Comparison of ENCODE assay signal across 19 mouse cellular contexts in genomic region chr1:87300360-87301286, GRCm38 (mm10). TPM values are rescaled to one million over a fixed set of nuclear protein-coding genes. Genes with fewer than 3 reads are reported as not detected.
DNase-seq lines count a peak whose midpoint lies in the region; ATAC-seq and TF ChIP-seq lines count a peak whose summit lies in the region.
"Had no signal": no experiment of that assay in that cellular context is flagged by ENCODE, and none has a peak within 500 bp of the region (broad histone marks: within the 10 kb centered on the region; RNA-seq: fewer than 3 reads in every experiment).

No protein-coding gene starts in this region.

- H3K9me3 ChIP-seq in kidney, embryonic 15.5 days (replicated peaks): no peaks in the 10 kb centered on the region
- H3K9me3 ChIP-seq in midbrain, embryonic 11.5 days (ENCODE audit: control insufficient read depth, low read length): no peaks in the 10 kb centered on the region
- no peaks in the 10 kb centered on the region for H3K9me3 ChIP-seq in midbrain, postnatal 0 days (ENCODE audit: low read length)
- H3K9me3 ChIP-seq in intestine, embryonic 16.5 days (ENCODE audit: control insufficient read depth, low read length): no peaks in the 10 kb centered on the region
- no peaks in the 10 kb centered on the region for H3K9me3 ChIP-seq in neural tube, embryonic 15.5 days (replicated peaks)
- H3K9me3 ChIP-seq: forebrain, embryonic 13.5 days; G1E; heart, embryonic 12.5 days; hindbrain, embryonic 10.5 days had no signal

- H3K36me3 ChIP-seq in kidney, embryonic 15.5 days: no peaks in the 10 kb centered on the region
- no peaks in the 10 kb centered on the region for H3K36me3 ChIP-seq in midbrain, embryonic 11.5 days (ENCODE audit: control insufficient read depth, insufficient read depth, low read length)
- H3K36me3 ChIP-seq in midbrain, postnatal 0 days (ENCODE audit: insufficient read depth, low read length): no peaks in the 10 kb centered on the region
- H3K36me3 ChIP-seq in intestine, embryonic 16.5 days (ENCODE audit: control insufficient read depth, insufficient read depth, low read length): no peaks in the 10 kb centered on the region
- no peaks in the 10 kb centered on the region for H3K36me3 ChIP-seq in neural tube, embryonic 15.5 days
- H3K36me3 ChIP-seq: G1E; heart, embryonic 12.5 days; hindbrain, embryonic 10.5 days had no signal

- H3K27ac ChIP-seq in kidney, embryonic 15.5 days: no peak overlapping the region
- no peak overlapping the region for H3K27ac ChIP-seq in midbrain, embryonic 11.5 days (ENCODE audit: low read depth, low read length)
- H3K27ac ChIP-seq in midbrain, postnatal 0 days (ENCODE audit: low read depth, low read length): no peak overlapping the region
- H3K27ac ChIP-seq in intestine, embryonic 16.5 days (ENCODE audit: low read length): no peak overlapping the region
- no peak overlapping the region for H3K27ac ChIP-seq in neural tube, embryonic 15.5 days (replicated peaks)
- H3K27ac ChIP-seq: forebrain, embryonic 13.5 days; gastrocnemius, adult 2 months; hindbrain, embryonic 10.5 days; hindbrain, embryonic 14.5 days had no signal

- no peak overlapping the region for H3K4me3 ChIP-seq in kidney, embryonic 15.5 days (replicated peaks)
- H3K4me3 ChIP-seq in midbrain, embryonic 11.5 days (ENCODE audit: low read depth, low read length): no peak overlapping the region
- H3K4me3 ChIP-seq in midbrain, postnatal 0 days (ENCODE audit: low read depth, low read length): no peak overlapping the region
- H3K4me3 ChIP-seq in intestine, embryonic 16.5 days (ENCODE audit: low read length): no peak overlapping the region
- H3K4me3 ChIP-seq in neural tube, embryonic 15.5 days (replicated peaks): no peak overlapping the region
- H3K4me3 ChIP-seq: forebrain, embryonic 13.5 days; gastrocnemius, adult 2 months; heart, embryonic 12.5 days; hindbrain, embryonic 10.5 days had no signal

- TF ChIP-seq CTCF in midbrain, postnatal 0 days (IDR thresholded peaks at IDR 0.05): no peak

- no peak for DNase-seq in kidney, postnatal 14 days
- peak; percentile 44 for DNase-seq in midbrain, embryonic 11.5 days (ENCODE audit: low spot score, missing footprints)
- no peak for DNase-seq in midbrain, postnatal 0 days (ENCODE audit: low spot score)
- DNase-seq in lung, postnatal 25 days (ENCODE audit: low spot score): no peak
- DNase-seq: adrenal gland, adult 8-10 months; adrenal gland, postnatal 36 days; B cell, adult 2 months; cerebellum, adult 2 months; gastrocnemius, adult 2 months; gastrocnemius, postnatal 25 days had no signal

- whole genome bisulfite sequencing in kidney, embryonic 15.5 days: 44% methylated on average over 14 of the region's 14 CpGs
- WGBS in midbrain, embryonic 11.5 days: 82% methylated on average over 14 of the region's 14 CpGs
- WGBS in midbrain, postnatal 0 days: 78% methylated on average over 14 of the region's 14 CpGs
- 50% methylated on average over 14 of the region's 14 CpGs for WGBS in intestine, embryonic 16.5 days
- WGBS in neural tube, embryonic 15.5 days: 49% methylated on average over 14 of the region's 14 CpGs

- peak; percentile 61 for ATAC-seq in kidney, embryonic 15.5 days (replicated peaks; ENCODE audit: low FRiP score)
- ATAC-seq in midbrain, embryonic 11.5 days (ENCODE audit: low FRiP score): no peak
- ATAC-seq in midbrain, postnatal 0 days (ENCODE audit: low FRiP score): no peak
- peak; percentile 61 for ATAC-seq in intestine, embryonic 16.5 days
- peak; percentile 17; the same call in 1 of the 2 replicates for ATAC-seq in neural tube, embryonic 15.5 days (ENCODE audit: low FRiP score)
- ATAC-seq: CD4-positive, CD25-positive, alpha-beta regulatory T cell, adult 4 months; forebrain, embryonic 13.5 days had no signal

- no peaks in the 10 kb centered on the region for H3K27me3 ChIP-seq in kidney, embryonic 15.5 days
- H3K27me3 ChIP-seq in midbrain, embryonic 11.5 days (ENCODE audit: control insufficient read depth, insufficient read depth, low read length): no peaks in the 10 kb centered on the region
- no peaks in the 10 kb centered on the region for H3K27me3 ChIP-seq in midbrain, postnatal 0 days (ENCODE audit: insufficient read depth, low read length)
- no peaks in the 10 kb centered on the region for H3K27me3 ChIP-seq in intestine, embryonic 16.5 days (replicated peaks; ENCODE audit: control insufficient read depth, insufficient read depth, low read length)
- no peaks in the 10 kb centered on the region for H3K27me3 ChIP-seq in neural tube, embryonic 15.5 days (replicated peaks)
- H3K27me3 ChIP-seq: forebrain, embryonic 13.5 days; heart, embryonic 12.5 days had no signal

- H3K4me2 ChIP-seq in kidney, embryonic 15.5 days: no peak overlapping the region
- no peak overlapping the region for H3K4me2 ChIP-seq in midbrain, embryonic 11.5 days
- no peak overlapping the region for H3K4me2 ChIP-seq in midbrain, postnatal 0 days (ENCODE audit: low read depth, low read length, poor library complexity, severe bottlenecking)
- H3K4me2 ChIP-seq in intestine, embryonic 16.5 days (ENCODE audit: low read depth, low read length): no peak overlapping the region
- H3K4me2 ChIP-seq in neural tube, embryonic 15.5 days: no peak overlapping the region
- H3K4me2 ChIP-seq: forebrain, embryonic 13.5 days; heart, embryonic 12.5 days; hindbrain, embryonic 14.5 days had no signal

- peaks cover 4% of the 10 kb centered on the region; the same call in 1 of the 2 replicates for H3K4me1 ChIP-seq in kidney, embryonic 15.5 days
- no peaks in the 10 kb centered on the region for H3K4me1 ChIP-seq in midbrain, embryonic 11.5 days (ENCODE audit: control insufficient read depth, insufficient read depth, low read length)
- no peaks in the 10 kb centered on the region for H3K4me1 ChIP-seq in midbrain, postnatal 0 days (ENCODE audit: insufficient read depth, low read length)
- no peaks in the 10 kb centered on the region for H3K4me1 ChIP-seq in intestine, embryonic 16.5 days (ENCODE audit: control insufficient read depth, insufficient read depth, low read length)
- 0 out of 2 replicates have a peak, but pooled peaks cover 3% of the 10 kb centered on the region for H3K4me1 ChIP-seq in neural tube, embryonic 15.5 days
- H3K4me1 ChIP-seq: forebrain, embryonic 13.5 days; heart, embryonic 12.5 days had no signal

- H3K9ac ChIP-seq in kidney, embryonic 15.5 days: no peak overlapping the region
- no peak overlapping the region for H3K9ac ChIP-seq in midbrain, embryonic 11.5 days (ENCODE audit: low read length)
- H3K9ac ChIP-seq in midbrain, postnatal 0 days (replicated peaks; ENCODE audit: low read length, poor library complexity, severe bottlenecking): no peak overlapping the region
- no peak overlapping the region for H3K9ac ChIP-seq in intestine, embryonic 16.5 days (ENCODE audit: low read depth, low read length)
- no peak overlapping the region for H3K9ac ChIP-seq in neural tube, embryonic 15.5 days (replicated peaks)
- H3K9ac ChIP-seq: forebrain, embryonic 13.5 days; heart, embryonic 12.5 days; hindbrain, embryonic 14.5 days had no signal

RNA-seq across cellular contexts. Expression of gene Gigyf2, which starts 26.2 kb away (rescaled TPM):
- polyA plus RNA-seq in kidney, embryonic 15.5 days (2015; fragmentation: Nextera tagmentation; extraction: Ambion mirVana): 60.7 and 64.8 TPM in 2 replicates
- polyA plus RNA-seq in midbrain, embryonic 11.5 days (2014; fragmentation: Nextera tagmentation; extraction: Ambion mirVana): 50.7 and 51.9 TPM in 2 replicates
- total RNA-seq in midbrain, postnatal 0 days (2014; rRNA removed): 69.0 and 75.0 TPM in 2 replicates
- polyA plus RNA-seq in midbrain, postnatal 0 days (2015; fragmentation: Nextera tagmentation; extraction: Ambion mirVana): 45.4 and 46.4 TPM in 2 replicates
- polyA plus RNA-seq in intestine, embryonic 16.5 days (2015; fragmentation: Nextera tagmentation; extraction: Ambion mirVana): 38.4 and 39.1 TPM in 2 replicates
- polyA plus RNA-seq in neural tube, embryonic 15.5 days (2015; fragmentation: Nextera tagmentation; extraction: Ambion mirVana): 61.7 and 63.0 TPM in 2 replicates

RNA-seq across cellular contexts. Expression of gene Efhd1, which starts 36.5 kb away (rescaled TPM):
- 5.7 and 5.8 TPM in 2 replicates for polyA plus RNA-seq in kidney, embryonic 15.5 days (2015; fragmentation: Nextera tagmentation; extraction: Ambion mirVana)
- polyA plus RNA-seq in midbrain, embryonic 11.5 days (2014; fragmentation: Nextera tagmentation; extraction: Ambion mirVana): 0.58 and 0.83 TPM in 2 replicates
- total RNA-seq in midbrain, postnatal 0 days (2014; rRNA removed): 4.2 and 7.8 TPM in 2 replicates
- polyA plus RNA-seq in midbrain, postnatal 0 days (2015; fragmentation: Nextera tagmentation; extraction: Ambion mirVana): 1.7 and 2.6 TPM in 2 replicates
- polyA plus RNA-seq in intestine, embryonic 16.5 days (2015; fragmentation: Nextera tagmentation; extraction: Ambion mirVana): 1.2 and 1.8 TPM in 2 replicates
- polyA plus RNA-seq in neural tube, embryonic 15.5 days (2015; fragmentation: Nextera tagmentation; extraction: Ambion mirVana): 1.2 and 2.3 TPM in 2 replicates
- polyA plus RNA-seq: G1E had no signal

Comparison
In these comparisons a context has a peak if more than half of its experiments do, and no peak if none do; other contexts are left out.
1. ATAC-seq: peak in kidney, embryonic 15.5 days (single experiment), intestine, embryonic 16.5 days (single experiment) and neural tube, embryonic 15.5 days (single experiment); none in midbrain, embryonic 11.5 days (single experiment) and midbrain, postnatal 0 days (single experiment).